Mouse (Mus musculus): ENCODE results near the gene Mettl3.

- TF ChIP-seq TCF12 (IDR thresholded peaks at IDR 0.05; ENCODE audit: insufficient read depth, poor library complexity, severe bottlenecking) (no peak), REST (IDR thresholded peaks at IDR 0.05; ENCODE audit: insufficient read depth, insufficient read length) (no peak), USF1 (IDR thresholded peaks at IDR 0.05; ENCODE audit: low read depth) (no peak), POLR2A (IDR thresholded peaks at IDR 0.05; ENCODE audit: insufficient read length, low read depth) (no peak), MAX (IDR thresholded peaks at IDR 0.05; ENCODE audit: low read depth) (no peak), E2F4 (IDR thresholded peaks at IDR 0.05; ENCODE audit: insufficient read depth) (no peak)
Observed at GRCm38 (mm10) chr14:52272781-52273180, 32.1 kb downstream of the Mettl3 start.
